Mouse (Mus musculus): ENCODE measurements around the gene Mrpl42.

The Mrpl42 gene

GRCm38 (mm10) chr10:95458050-95458806 lies 43.5 kb downstream of the Mrpl42 start:
- DNase-seq (ENCODE audit: low read depth, low spot score), result no peak

GRCm38 (mm10) chr10:95457367-95458049 lies 44.2 kb downstream of the Mrpl42 start:
- DNase-seq (ENCODE audit: low read depth, low spot score), result no peak

DNA sequence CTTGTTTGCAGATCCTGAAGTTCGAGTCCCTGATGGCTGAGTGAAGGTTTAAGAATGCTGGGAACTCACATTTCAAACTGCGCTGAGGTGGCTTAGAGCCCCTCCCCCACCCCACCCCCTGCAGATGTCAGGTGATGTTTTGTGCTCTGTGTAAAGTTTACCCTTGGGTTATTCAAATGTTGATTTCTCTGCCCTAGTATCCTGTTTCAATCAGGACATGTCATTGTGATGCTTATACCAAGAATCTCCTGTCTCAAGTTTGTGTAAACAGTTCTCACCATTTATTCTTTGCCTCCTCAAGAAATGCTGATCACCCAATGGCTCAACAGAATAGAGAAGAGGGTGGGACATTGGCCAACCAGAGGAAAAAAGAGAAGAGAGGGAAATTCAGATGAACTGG lies 45.6 kb downstream of the Mrpl42 start:
- no peak for DNase-seq (ENCODE audit: low read depth, low spot score)

DNA sequence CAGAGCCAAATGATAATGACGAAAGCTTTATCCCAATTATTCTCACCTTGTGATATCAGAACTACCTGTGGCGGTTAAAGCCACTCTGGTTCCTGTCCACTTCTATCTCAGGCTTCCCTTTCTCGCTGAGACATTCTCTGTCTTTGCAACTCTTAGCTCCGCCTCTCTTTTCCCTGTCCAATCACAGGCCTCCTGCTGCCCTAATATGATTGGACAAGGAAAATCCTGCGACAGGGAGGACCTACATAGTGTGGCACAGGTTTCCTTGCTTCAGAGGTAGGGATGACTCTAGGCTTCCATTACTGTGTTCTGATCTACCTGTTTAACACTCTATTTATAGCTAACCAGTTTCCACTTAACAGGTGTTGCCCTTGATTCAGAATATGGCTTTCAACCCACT lies 48.5 kb downstream of the Mrpl42 start:
- DNase-seq (ENCODE audit: low read depth, low spot score), result no peak

DNA sequence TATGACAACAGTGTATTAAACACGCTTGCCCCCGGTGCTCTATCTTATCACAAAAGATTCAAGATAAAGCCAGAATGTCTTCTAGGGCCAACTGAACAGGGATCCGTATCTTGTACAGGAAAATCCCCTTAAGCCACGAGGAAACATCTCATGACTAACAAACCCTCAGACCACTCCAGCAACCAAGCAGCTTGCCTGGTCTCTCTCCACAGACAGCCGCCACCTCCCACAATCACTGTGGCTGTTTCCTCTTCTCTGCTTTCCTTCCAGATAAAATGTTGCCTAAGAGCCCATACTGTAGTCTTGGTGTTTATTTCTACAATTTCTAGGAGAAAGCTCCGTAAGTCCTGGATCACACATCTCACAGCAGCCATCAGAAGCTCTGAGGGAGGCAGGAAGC lies 52.7 kb downstream of the Mrpl42 start:
- DNase-seq (ENCODE audit: low read depth, low spot score), result no peak

GRCm38 (mm10) chr10:95447954-95448353 lies 53.8 kb downstream of the Mrpl42 start:
- DNase-seq (ENCODE audit: low read depth, low spot score), result no peak

DNA sequence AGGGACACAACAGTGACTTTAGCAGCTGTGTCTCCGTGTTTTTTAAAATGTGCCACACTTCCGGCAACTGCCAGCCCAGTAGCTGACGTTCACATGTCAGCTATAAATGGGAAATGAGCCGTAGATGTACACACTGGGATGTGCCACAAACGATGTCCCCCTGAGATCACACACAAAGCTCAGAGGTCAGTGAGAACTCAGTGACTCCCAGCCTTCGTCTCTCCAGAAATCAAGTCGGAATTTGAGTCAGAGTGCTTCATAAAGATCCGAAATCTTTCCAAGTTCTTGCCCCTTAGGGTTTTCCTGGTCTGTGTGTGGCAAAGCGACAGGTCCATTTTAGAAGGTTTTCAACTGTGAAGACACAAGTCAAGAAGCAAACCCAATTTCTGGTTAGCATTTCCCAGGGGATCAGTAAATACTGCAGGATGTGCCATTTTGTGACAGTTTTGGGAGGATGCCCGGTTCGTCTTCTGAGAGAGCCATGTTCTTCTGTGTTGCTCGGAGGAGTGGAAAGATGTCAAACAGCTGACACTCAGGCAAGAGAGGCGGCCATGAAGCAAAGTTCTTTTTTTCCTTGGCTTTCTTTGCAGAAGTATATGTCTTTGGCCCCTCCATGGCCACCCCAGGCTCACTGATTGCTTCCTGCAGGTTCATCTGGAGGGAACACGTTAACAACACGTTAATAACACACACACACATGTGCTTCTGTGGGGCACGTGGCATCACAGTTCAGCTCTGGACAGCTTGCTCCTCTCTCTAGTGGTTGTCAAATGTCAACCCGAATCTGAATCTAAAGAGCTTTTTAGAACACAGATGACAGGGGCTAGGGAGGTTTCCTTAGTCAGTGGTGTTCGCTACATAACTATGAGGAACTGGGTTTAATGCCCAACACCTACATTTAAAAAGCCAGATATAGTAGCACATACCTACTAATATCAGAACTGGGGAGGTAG lies 56.4 kb downstream of the Mrpl42 start:
- DNase-seq (ENCODE audit: low read depth, low spot score), result no peak

DNA sequence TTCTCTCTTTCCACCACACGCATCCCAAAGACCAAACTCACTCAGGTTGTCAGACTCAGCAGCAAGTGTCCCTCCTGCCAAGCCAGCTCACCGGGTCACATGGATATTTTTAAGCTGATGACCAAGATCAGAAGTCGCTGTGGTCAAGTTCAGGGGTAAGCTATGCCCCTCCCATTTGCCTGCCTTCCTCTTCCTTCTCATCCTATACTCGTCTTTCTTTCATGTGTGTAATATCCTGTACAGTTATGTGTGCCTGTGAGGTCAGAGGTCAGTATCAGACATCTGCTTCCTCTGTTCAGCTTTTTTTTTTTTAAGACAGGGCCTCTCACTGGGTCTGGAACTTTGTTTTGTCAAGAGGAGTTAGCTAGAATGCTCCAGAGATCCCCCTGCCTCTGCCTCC lies 59.4 kb downstream of the Mrpl42 start:
- no peak for DNase-seq (ENCODE audit: low read depth, low spot score)

GRCm38 (mm10) chr10:95440566-95440965 lies 61.2 kb downstream of the Mrpl42 start:
- DNase-seq (ENCODE audit: low read depth, low spot score), result no peak

DNA sequence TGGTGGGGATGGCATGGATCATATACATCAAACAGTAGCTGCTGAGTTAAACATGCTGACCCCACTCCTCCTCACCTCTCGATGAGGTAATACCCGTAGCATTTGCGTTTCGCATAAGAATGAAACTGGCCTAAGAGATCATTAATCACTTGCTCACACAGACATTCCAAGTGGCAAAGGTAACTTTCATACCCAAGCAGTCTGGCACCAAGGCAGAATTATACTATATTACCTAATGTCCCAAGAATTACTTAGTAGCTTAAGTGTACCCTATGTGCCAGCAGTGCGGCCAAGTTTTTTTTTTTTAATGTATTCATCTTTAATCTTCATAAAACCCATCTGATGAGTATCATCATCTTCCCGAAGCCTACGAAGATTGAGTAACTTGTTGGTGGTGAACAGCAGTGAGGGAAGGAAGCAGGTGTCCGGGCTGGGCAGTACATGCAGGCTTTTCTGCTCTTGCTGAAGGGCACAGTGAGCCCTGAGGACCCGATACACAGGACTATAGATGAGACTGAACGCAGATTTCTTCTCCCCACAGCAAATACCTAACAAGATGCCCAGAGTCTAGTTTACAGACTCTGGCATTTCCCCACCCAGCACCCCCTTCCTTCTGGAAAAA lies 61.9 kb downstream of the Mrpl42 start:
- DNase-seq (ENCODE audit: low read depth, low spot score), result no peak

GRCm38 (mm10) chr10:95438941-95439340 lies 62.8 kb downstream of the Mrpl42 start:
- no peak for DNase-seq (ENCODE audit: low read depth, low spot score)

All from retina, adult 2 months (tissue).